Mouse (Mus musculus) 3T3-L1 (cell line): ENCODE results near the gene Dok4.

Experiments
- DNase-seq: peaks from one replicate; pipeline ENCODE4 v3.0.0-alpha.2; 2015; ENCODE audit warnings: low read depth, low spot score

Dok4 gene

GRCm38 (mm10) chr8:94876197-94876730 is at the start of gene Dok4:
Gene Dok4, minus strand, starts transcription at chr8:94876330.
- DNase-seq, result peak; percentile 77

- no peak for DNase-seq
These were observed 47.3 kb upstream of the Dok4 start, which contains the start of gene Adgrg5 for GRCm38 (mm10) chr8:94923405-94923804. Gene Adgrg5, plus strand, starts transcription at chr8:94923694.

GRCm38 (mm10) chr8:94922602-94923001 is 46.5 kb upstream of the Dok4 start:
- DNase-seq, result no peak

GRCm38 (mm10) chr8:94922176-94922575 is 46.0 kb upstream of the Dok4 start:
- DNase-seq, result no peak

GRCm38 (mm10) chr8:94919256-94919655 is 43.1 kb upstream of the Dok4 start:
- DNase-seq, result no peak

GRCm38 (mm10) chr8:94917851-94918495 is 41.8 kb upstream of the Dok4 start, which contains the start of gene Ccdc102a:
Gene Ccdc102a, minus strand, starts transcription at chr8:94918098.
- peak; percentile 30 for DNase-seq

GRCm38 (mm10) chr8:94917352-94917751 is 41.2 kb upstream of the Dok4 start:
- peak; percentile 97 for DNase-seq

- no peak for DNase-seq
These were observed 40.8 kb upstream of the Dok4 start for GRCm38 (mm10) chr8:94916960-94917324.

- DNase-seq, result peak; percentile 45
These were observed 40.3 kb upstream of the Dok4 start for GRCm38 (mm10) chr8:94916311-94916959.

GRCm38 (mm10) chr8:94914701-94915101 is 38.6 kb upstream of the Dok4 start:
- DNase-seq, result peak; percentile 53

- peak; percentile 53 for DNase-seq
These were observed 38.1 kb upstream of the Dok4 start for GRCm38 (mm10) chr8:94914256-94914655.

- DNase-seq, result no peak
These were observed 37.0 kb upstream of the Dok4 start for GRCm38 (mm10) chr8:94913061-94913660.

GRCm38 (mm10) chr8:94908847-94909246 is 32.7 kb upstream of the Dok4 start:
- DNase-seq, result peak; percentile 82

GRCm38 (mm10) chr8:94907591-94908300 is 31.6 kb upstream of the Dok4 start:
- DNase-seq, result no peak

- peak; percentile 57 for DNase-seq
These were observed 28.5 kb upstream of the Dok4 start for GRCm38 (mm10) chr8:94904450-94905175.

GRCm38 (mm10) chr8:94903709-94904108 is 27.6 kb upstream of the Dok4 start:
- DNase-seq, result no peak

GRCm38 (mm10) chr8:94901031-94901430 is 24.9 kb upstream of the Dok4 start:
- DNase-seq, result no peak

- peak; percentile 28 for DNase-seq
These were observed 24.5 kb upstream of the Dok4 start for GRCm38 (mm10) chr8:94900617-94901016.

GRCm38 (mm10) chr8:94899262-94899661 is 23.1 kb upstream of the Dok4 start:
- DNase-seq, result no peak

GRCm38 (mm10) chr8:94892917-94893316 is 16.8 kb upstream of the Dok4 start:
- DNase-seq, result no peak

- DNase-seq, result no peak
These were observed 12.4 kb upstream of the Dok4 start for GRCm38 (mm10) chr8:94888383-94889036.
